Mouse (Mus musculus): ENCODE measurements around the gene Sgsm1. TPM values are rescaled to one million over a fixed set of nuclear protein-coding genes. Genes with fewer than 3 reads are reported as not detected.

Sgsm1 gene
- polyA plus RNA-seq, 3 experiments from 2014 or later, result not detected

DNA sequence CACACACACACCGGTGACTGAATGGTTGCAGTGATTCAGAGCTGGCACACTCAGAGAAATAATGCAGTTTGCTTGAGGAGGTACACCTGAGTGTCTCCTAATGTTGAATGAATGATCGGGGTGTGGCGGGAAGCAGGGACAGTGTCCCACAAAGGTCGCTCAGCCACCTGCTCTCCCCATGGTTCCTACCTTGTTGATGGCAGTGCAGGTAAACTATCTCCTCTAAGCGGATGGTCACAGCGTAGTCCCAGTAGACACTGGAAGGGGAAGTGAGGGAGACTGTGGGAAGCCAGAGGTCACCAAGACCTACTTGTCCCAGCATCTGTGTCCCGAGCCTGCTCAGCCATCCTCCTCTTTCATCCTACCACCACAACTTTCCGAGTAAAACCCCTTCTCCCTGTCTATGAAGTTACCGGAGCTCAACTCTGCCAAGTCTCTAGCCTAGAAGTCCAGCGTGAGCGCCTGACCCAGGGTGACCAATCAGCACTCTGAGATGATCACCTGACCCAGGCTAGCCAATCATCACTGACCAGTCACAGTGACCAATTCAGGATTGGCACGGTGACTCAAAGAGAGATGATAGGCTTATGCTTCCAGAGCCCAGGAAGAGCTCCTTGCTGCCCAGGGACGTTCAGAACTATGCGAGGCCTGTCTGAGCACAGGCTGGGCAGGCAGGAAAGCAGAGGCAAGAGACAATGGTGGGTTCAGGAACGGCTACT is 30.3 kb downstream of the Sgsm1 start:
- no peak for ATAC-seq

DNA sequence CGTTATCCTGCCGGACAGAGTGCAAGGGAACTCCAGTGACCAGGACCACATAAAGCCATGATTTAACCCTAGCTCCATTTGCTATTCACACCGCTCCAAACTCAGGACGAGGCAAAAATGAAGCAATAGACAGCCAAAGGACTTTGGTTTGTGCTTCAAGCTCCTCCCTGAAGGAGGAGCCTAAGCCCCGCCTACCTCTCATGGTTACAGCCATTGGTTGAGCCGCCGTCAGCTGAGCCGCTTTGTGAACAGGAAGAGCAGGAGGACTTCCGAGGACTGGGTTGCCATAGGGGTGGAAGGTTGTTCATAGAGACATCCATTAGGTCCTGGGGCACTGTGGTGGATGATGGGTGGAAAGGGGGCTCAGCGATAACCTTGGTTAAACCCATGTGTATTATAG is 34.7 kb downstream of the Sgsm1 start:
- ATAC-seq, result no peak

DNA sequence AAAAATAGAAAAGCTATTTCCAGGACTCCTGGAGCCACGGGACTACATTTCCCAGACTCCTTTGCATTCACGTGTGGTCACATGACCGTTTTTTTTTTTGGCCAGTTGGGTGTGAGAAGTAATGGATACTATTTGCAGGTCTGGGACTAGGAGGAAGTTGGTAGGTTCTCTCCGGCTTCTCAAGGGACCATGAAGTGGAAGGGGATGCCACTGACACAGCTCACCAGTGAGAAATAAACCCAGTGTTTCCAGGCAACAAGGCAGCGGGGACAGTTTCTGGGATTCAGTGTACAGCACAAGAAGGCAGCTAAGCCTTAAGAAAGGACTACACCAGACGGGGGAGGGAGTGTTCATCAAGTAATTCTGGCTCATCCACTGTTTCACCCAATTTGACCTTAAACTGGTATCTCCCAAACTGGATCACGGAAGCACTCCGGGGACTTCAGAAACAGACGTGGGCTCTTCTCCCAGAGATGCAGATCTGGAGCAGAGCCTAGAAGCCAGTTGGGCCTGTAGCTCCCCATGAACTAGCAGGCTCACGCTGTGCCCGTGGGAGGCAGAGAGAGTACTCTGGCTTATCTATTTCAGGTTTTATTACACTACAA is 39.3 kb downstream of the Sgsm1 start:
- no peak for ATAC-seq

- ATAC-seq, result no peak
These were observed 40.5 kb downstream of the Sgsm1 start for GRCm38 (mm10) chr5:113270043-113270442.

GRCm38 (mm10) chr5:113268246-113268645 is 42.3 kb downstream of the Sgsm1 start:
- ATAC-seq, result no peak

DNA sequence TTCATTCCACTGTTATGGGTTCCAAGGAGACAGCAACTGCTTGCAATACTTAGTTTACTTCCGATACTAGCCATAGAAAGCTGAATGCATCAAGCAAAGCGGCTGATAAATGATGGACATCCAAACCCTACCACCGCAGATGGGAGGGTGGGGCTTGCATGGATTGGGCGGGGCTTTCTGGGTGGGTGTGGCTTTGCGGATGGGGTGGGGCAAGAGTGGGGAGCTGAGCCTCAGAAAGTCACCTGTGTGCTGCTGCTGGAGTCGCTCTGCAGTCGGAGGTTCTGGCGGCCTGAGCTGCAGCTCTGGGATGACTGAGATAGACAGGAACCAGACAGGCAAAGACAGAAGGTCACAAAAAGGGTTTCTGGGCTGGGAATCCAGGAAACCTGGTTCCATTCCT is 44.9 kb downstream of the Sgsm1 start:
- ATAC-seq, result no peak

- no peak for ATAC-seq
These were observed 59.8 kb downstream of the Sgsm1 start for GRCm38 (mm10) chr5:113250806-113251205.

- ATAC-seq, result no peak
These were observed 61.2 kb downstream of the Sgsm1 start for GRCm38 (mm10) chr5:113249263-113249930.

GRCm38 (mm10) chr5:113230196-113230595 is 80.4 kb downstream of the Sgsm1 start:
- no peak for ATAC-seq

DNA sequence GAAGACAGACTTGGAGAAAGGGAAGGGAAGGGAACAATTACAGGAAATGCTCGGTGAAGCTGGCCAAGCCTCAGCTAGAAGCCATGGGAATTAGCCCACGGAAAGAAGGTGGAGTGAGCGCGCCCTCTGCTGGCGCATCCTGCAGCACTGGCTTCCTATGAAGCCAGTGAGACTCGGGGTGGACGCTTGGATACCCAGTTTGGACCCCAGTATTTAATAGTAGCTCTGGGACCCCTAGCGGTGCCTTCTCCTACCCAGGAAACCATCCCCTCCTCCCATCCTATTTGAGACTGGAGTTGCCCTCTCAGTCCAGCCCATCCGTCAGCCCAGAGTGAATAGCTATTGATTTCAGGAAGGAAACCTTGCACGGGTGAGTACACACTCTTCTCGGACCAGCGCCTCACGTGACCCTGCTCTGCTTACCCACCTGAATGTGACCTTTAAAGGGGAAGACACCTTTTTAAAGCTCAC is 83.9 kb downstream of the Sgsm1 start, which contains the start of gene Tmem211:
Tmem211 (plus strand) TSS at position 278 of the 471 bp plus-strand sequence.
- ATAC-seq, result no peak

- ATAC-seq, result no peak
These were observed 84.7 kb downstream of the Sgsm1 start for GRCm38 (mm10) chr5:113225686-113226435.

DNA sequence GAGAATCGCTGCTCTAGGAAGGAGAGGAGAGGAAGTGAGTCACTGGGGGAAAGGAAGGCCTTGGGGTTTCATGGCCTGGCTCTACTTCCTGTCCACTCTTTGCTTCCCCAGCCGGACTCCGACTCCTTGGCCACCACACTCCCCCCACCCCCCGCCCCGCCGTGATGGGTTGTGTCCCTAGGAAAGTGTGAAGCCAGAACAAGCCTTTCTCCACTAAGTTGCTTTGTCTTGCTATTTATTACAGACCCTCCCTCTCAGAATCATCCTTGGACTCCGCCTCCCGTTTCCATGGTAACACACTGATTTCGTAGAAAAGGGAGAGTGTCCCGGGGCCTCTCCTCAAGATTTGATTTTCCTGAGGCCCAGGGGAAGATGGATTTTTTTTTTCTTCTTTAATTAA is 85.3 kb downstream of the Sgsm1 start:
- ATAC-seq, result no peak

DNA sequence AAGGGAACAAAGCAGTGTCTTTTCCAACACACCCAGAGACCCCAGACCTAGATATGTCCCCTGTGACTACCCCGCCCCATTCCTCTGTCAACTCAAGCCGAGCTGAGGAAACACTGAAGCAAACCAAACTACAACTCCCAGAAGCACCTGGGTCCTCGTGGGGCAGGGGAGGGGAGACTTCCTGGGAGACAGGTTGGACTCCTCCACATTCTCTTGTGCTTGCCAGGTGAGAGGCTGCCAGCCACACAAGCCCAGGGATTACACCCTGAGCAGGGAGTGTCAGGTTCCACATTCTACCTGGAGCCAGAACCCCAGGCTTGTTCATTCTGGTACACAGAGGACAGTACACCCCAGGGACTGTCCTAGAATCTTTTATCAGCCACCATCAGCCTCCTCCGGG is 86.7 kb downstream of the Sgsm1 start:
- ATAC-seq, result no peak

- no peak for ATAC-seq
These were observed 89.3 kb downstream of the Sgsm1 start, which contains the start of gene 2900026A02Rik for GRCm38 (mm10) chr5:113221147-113221865. Gene 2900026A02Rik, minus strand, starts transcription at chr5:113221236.

DNA sequence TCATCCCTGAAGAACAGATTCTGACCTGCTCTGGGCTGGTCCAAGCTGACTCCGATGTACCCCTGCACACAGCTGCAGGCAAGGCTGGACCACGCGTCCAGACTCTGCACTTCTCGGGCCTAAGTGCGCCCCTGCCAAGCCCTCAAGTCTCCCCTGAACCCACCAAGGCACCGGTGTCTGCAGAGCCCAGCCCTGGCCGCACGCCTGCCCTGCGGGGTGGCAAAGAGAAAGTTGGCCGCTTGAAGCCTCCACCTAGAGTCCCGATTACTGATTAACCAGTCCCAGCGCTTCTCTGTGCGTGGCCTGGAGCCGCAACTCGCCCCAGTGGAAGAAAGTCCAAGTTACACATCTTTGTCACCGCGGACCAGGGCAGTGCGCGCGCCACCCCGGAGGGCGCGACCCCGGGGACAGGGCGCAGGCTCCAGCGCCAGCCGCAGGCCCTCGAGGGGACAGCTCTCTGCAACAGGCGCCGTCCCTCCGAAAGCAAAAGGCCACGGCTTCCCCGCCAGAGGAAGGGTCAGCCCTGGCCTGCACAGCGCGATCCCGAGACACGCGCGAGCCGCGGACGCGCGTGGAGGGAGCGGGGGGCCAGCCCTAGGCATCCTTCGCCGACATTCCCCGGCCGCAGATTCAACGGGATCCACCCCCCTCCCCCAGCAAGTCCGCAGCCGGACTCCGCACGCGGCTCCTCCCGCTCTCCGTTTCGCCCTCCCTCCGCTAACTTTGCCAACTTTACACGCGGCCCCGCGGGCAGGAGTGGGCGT is 90.0 kb downstream of the Sgsm1 start:
- ATAC-seq, result no peak

DNA sequence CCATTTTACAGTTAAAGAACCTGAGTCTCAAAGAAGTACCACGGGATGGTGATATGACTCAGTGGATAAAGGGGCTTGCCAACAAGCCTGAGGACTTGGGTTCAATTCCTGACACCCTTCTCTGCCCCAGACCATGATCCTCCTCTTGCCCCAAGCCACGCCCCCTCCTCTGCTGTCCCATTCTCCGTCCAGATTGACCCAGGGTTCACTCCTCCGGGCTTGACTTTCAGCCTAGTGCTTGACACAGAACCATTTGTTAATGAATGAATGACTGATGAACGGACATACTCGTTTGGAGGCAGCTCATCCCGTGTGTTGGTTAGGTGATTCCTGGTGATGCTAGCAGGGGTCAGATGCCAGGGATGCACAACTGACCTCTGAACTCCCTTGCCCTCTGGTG is 90.7 kb downstream of the Sgsm1 start:
- no peak for ATAC-seq

DNA sequence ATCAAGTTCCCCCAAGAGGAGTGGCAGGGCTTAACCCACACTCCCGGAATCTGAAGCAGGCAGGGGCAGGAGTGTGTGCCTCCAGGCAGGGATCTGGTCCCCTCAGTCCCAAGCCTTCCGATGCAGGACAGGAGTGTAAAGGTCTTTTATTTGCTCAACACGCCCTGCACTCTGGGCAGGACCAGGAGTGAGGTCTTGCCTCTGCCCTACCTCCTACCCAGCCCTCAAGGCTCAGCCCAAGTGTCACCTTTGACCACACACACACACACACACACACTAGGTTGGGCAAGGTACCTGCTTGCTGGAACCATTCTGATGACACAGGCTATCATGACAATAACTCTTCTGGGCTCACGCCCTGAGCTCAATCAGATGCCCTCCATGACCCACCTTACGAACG is 91.1 kb downstream of the Sgsm1 start:
- no peak for ATAC-seq

- ATAC-seq, result no peak
These were observed 91.9 kb downstream of the Sgsm1 start for GRCm38 (mm10) chr5:113218617-113219235.

GRCm38 (mm10) chr5:113217076-113217475 is 93.5 kb downstream of the Sgsm1 start:
- no peak for ATAC-seq

- ATAC-seq, result no peak
These were observed 94.1 kb downstream of the Sgsm1 start for GRCm38 (mm10) chr5:113216328-113216960.

All from inflammation-experienced regulatory T-cells, adult 6 months (primary cell).